Mouse (Mus musculus) embryonic fibroblast, embryonic 13.5 days (primary cell): ENCODE measurements at regions not wholly inside any gene's neighbourhood (a gene's known extent, or its start where the extent isn't known, plus 50 kb on each side); places are given as distances from the start of the nearest gene placed in this dataset.

ENCODE experiments used
- CTCF ChIP-seq: IDR thresholded peaks from 2 replicates; pipeline ENCODE4 v1.5.1; 2011; ENCODE audit warnings: mild to moderate bottlenecking, control low read depth, low read length, moderate library complexity, borderline replicate concordance; ENCODE audit not compliant: insufficient read depth
- POLR2A ChIP-seq: IDR thresholded peaks from 2 replicates; pipeline ENCODE4 v1.6.1; 2011; ENCODE audit warnings: low read depth, mild to moderate bottlenecking, control low read depth, low read length, moderate library complexity

DNA sequence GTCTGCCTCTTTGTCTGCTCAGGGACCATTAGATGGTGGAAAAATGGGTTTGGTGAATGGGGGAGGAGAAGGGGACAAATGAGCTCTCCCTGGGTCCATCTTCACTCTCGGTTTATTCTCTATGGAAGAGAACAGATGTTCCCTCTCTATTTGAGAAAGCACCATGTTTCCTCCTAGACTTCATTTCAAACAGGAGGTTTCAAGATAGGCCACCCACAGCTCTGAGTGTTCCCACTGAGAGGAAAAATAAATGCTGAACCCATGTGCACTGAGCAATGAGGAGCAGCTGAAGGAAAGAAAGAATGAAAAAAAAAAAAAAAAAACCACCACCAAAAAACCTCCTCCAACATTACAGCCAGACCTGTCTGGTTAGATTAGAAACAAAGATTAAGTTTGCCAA lies 799.2 kb downstream of the Kcnj2 start:
- TF ChIP-seq CTCF, result no peak
- no peak for TF ChIP-seq POLR2A
